Mouse (Mus musculus) stomach, embryonic 14.5 days (tissue): ENCODE measurements at regions not wholly inside any gene's neighbourhood (a gene's known extent, or its start where the extent isn't known, plus 50 kb on each side); places are given as distances from the start of the nearest gene placed in this dataset.

Experiments used
- ATAC-seq: fragments of 200-750 bp; cut with Nextera tagmentation; 2 replicates; pipeline ENCODE4 v1.8.0; 2017; ENCODE audit warnings: low read depth, moderate TSS enrichment; ENCODE audit not compliant: insufficient number of reproducible peaks, insufficient read depth, low FRiP score
- H3K27ac ChIP-seq: fragments of 300-500 bp; sonication (generic); 2 replicates; pipeline ENCODE4 v1.5.1; 2014; ENCODE audit warnings: mild to moderate bottlenecking, low read length, moderate library complexity, mixed read lengths
- H3K27me3 ChIP-seq: fragments of 300-500 bp; sonication (generic); 2 replicates; pipeline ENCODE4 v1.6.1; 2014; ENCODE audit warnings: low read length, control low read depth, mixed read lengths; ENCODE audit not compliant: control insufficient read depth, insufficient read depth
- H3K36me3 ChIP-seq: fragments of 300-500 bp; sonication (generic); 2 replicates; pipeline ENCODE4 v1.6.1; 2014; ENCODE audit warnings: mild to moderate bottlenecking, control low read depth, low read length, moderate library complexity, mixed read lengths; ENCODE audit not compliant: control insufficient read depth, insufficient read depth
- H3K4me1 ChIP-seq: fragments of 300-500 bp; sonication (generic); 2 replicates; pipeline ENCODE4 v1.6.1; 2014; ENCODE audit warnings: low read length, control low read depth, mixed read lengths; ENCODE audit not compliant: control insufficient read depth, insufficient read depth
- H3K4me2 ChIP-seq: fragments of 300-500 bp; sonication (generic); replicated peaks from 2 replicates; pipeline ENCODE4 v1.6.1; 2014; ENCODE audit warnings: low read depth, low read length, control low read depth
- H3K4me3 ChIP-seq: fragments of 300-500 bp; sonication (generic); 2 replicates; pipeline ENCODE4 v1.5.1; 2014; ENCODE audit warnings: low read depth, low read length, control low read depth
- H3K9ac ChIP-seq: fragments of 300-500 bp; sonication (generic); replicated peaks from 2 replicates; pipeline ENCODE4 v1.6.1; 2014; ENCODE audit warnings: low read depth, mild to moderate bottlenecking, control low read depth, low read length, moderate library complexity, mixed read lengths
- H3K9me3 ChIP-seq: fragments of 300-500 bp; sonication (generic); 2 replicates; pipeline ENCODE4 v1.6.1; 2016; ENCODE audit warnings: low read depth, low read length, control low read depth; ENCODE audit not compliant: control insufficient read depth
- WGBS: fragments of 180-500 bp; shearing (Covaris S2); extraction: QIAGEN DNeasy Blood & Tissue Kit; methylation state at CpG from one replicate; pipeline ENCODE4 v1.1.7; 2014; 5-methylcytosine and 5-hydroxymethylcytosine counted together

- Histone ChIP-seq H3K9ac (no peak overlapping the region), H3K4me1 (no peaks in the 10 kb centered on the region), H3K4me2 (no peak overlapping the region), H3K27ac (no peak overlapping the region), H3K36me3 (no peaks in the 10 kb centered on the region), H3K4me3 (no peak overlapping the region), H3K27me3 (no peaks in the 10 kb centered on the region), H3K9me3 (no peaks in the 10 kb centered on the region)
- WGBS, result 87% methylated on average over 4 of the region's 4 CpGs
- no peak for ATAC-seq
Observed at GRCm38 (mm10) chr4:153760934-153761333, 196.1 kb upstream of the A430005L14Rik start.

- Histone ChIP-seq H3K36me3 (no peaks in the 10 kb centered on the region), H3K9ac (no peak overlapping the region), H3K4me3 (no peak overlapping the region), H3K4me2 (no peak overlapping the region), H3K9me3 (no peaks in the 10 kb centered on the region), H3K4me1 (no peaks in the 10 kb centered on the region), H3K27me3 (no peaks in the 10 kb centered on the region), H3K27ac (no peak overlapping the region)
- no peak for ATAC-seq
- WGBS, result 84% methylated on average over 10 of the region's 10 CpGs
Observed at GRCm38 (mm10) chr4:153763413-153763812, 193.6 kb upstream of the A430005L14Rik start.

GRCm38 (mm10) chr4:153767713-153768112, 189.3 kb upstream of the A430005L14Rik start:
- Histone ChIP-seq H3K9ac (no peak overlapping the region), H3K36me3 (no peaks in the 10 kb centered on the region), H3K27ac (no peak overlapping the region), H3K27me3 (no peaks in the 10 kb centered on the region), H3K4me1 (no peaks in the 10 kb centered on the region), H3K4me2 (no peak overlapping the region), H3K4me3 (no peak overlapping the region), H3K9me3 (no peaks in the 10 kb centered on the region)
- WGBS, result 82% methylated on average over 9 of the region's 9 CpGs
- ATAC-seq, result no peak

- ATAC-seq, result no peak
- no peak overlapping the region for H3K4me2 ChIP-seq
- WGBS, result 45% methylated on average over 3 of the region's 3 CpGs
- no peak overlapping the region for H3K4me3 ChIP-seq
- H3K27me3 ChIP-seq, result no peaks in the 10 kb centered on the region
- H3K36me3 ChIP-seq, result no peaks in the 10 kb centered on the region
- no peaks in the 10 kb centered on the region for H3K9me3 ChIP-seq
- no peak overlapping the region for H3K27ac ChIP-seq
- H3K9ac ChIP-seq, result no peak overlapping the region
- H3K4me1 ChIP-seq, result no peaks in the 10 kb centered on the region
Observed at GRCm38 (mm10) chr4:153768350-153768749, 188.7 kb upstream of the A430005L14Rik start.

- Histone ChIP-seq H3K27ac (no peak overlapping the region), H3K4me2 (no peak overlapping the region), H3K27me3 (no peaks in the 10 kb centered on the region), H3K4me3 (no peak overlapping the region), H3K9me3 (no peaks in the 10 kb centered on the region), H3K9ac (no peak overlapping the region), H3K36me3 (no peaks in the 10 kb centered on the region), H3K4me1 (no peaks in the 10 kb centered on the region)
- 75% methylated on average over 5 of the region's 5 CpGs for WGBS
- no peak for ATAC-seq
Observed at GRCm38 (mm10) chr4:153770675-153771074, 186.4 kb upstream of the A430005L14Rik start.

GRCm38 (mm10) chr4:153780501-153780900, 176.5 kb upstream of the A430005L14Rik start:
- no peaks in the 10 kb centered on the region for H3K27me3 ChIP-seq
- no peak overlapping the region for H3K4me3 ChIP-seq
- no peaks in the 10 kb centered on the region for H3K4me1 ChIP-seq
- no peak overlapping the region for H3K4me2 ChIP-seq
- H3K9me3 ChIP-seq, result no peaks in the 10 kb centered on the region
- H3K9ac ChIP-seq, result no peak overlapping the region
- no peaks in the 10 kb centered on the region for H3K36me3 ChIP-seq
- WGBS, result 78% methylated on average over 2 of the region's 2 CpGs
- ATAC-seq, result no peak
- H3K27ac ChIP-seq, result no peak overlapping the region

GRCm38 (mm10) chr4:153781271-153781670, 175.8 kb upstream of the A430005L14Rik start:
- no peaks in the 10 kb centered on the region for H3K36me3 ChIP-seq
- H3K9ac ChIP-seq, result no peak overlapping the region
- ATAC-seq, result no peak
- no peaks in the 10 kb centered on the region for H3K9me3 ChIP-seq
- H3K27ac ChIP-seq, result no peak overlapping the region
- no peaks in the 10 kb centered on the region for H3K4me1 ChIP-seq
- WGBS, result 80% methylated on average over 7 of the region's 7 CpGs
- no peaks in the 10 kb centered on the region for H3K27me3 ChIP-seq
- no peak overlapping the region for H3K4me3 ChIP-seq
- no peak overlapping the region for H3K4me2 ChIP-seq

GRCm38 (mm10) chr4:153781981-153782521, 175.0 kb upstream of the A430005L14Rik start:
- no peak overlapping the region for H3K9ac ChIP-seq
- H3K27me3 ChIP-seq, result no peaks in the 10 kb centered on the region
- H3K4me3 ChIP-seq, result no peak overlapping the region
- no peaks in the 10 kb centered on the region for H3K4me1 ChIP-seq
- H3K36me3 ChIP-seq, result no peaks in the 10 kb centered on the region
- H3K9me3 ChIP-seq, result no peaks in the 10 kb centered on the region
- H3K4me2 ChIP-seq, result no peak overlapping the region
- H3K27ac ChIP-seq, result no peak overlapping the region
- no peak for ATAC-seq
- WGBS, result 79% methylated on average over 10 of the region's 10 CpGs

GRCm38 (mm10) chr4:153784401-153784800, 172.6 kb upstream of the A430005L14Rik start:
- 89% methylated on average over 11 of the region's 11 CpGs for WGBS
- Histone ChIP-seq H3K4me1 (no peaks in the 10 kb centered on the region), H3K9me3 (no peaks in the 10 kb centered on the region), H3K36me3 (no peaks in the 10 kb centered on the region), H3K4me3 (no peak overlapping the region), H3K4me2 (no peak overlapping the region), H3K9ac (no peak overlapping the region), H3K27me3 (no peaks in the 10 kb centered on the region), H3K27ac (no peak overlapping the region)
- no peak for ATAC-seq
